Mouse (Mus musculus) cortical plate, adult 2 months (tissue): ENCODE results near the gene Rarres1. TPM values are rescaled to one million over a fixed set of nuclear protein-coding genes. Genes with fewer than 3 reads are reported as not detected.

Experiments
- H3K27ac ChIP-seq: fragments of 200-500 bp; 2 replicates; pipeline ENCODE4 v1.5.1; 2012; ENCODE audit warnings: low read length, control low read depth, inconsistent platforms; ENCODE audit not compliant: insufficient read depth
- H3K4me1 ChIP-seq: fragments of 200-500 bp; 2 replicates; pipeline ENCODE4 v1.6.1; 2011; ENCODE audit warnings: low read length; ENCODE audit not compliant: control insufficient read depth, insufficient read depth
- H3K4me3 ChIP-seq: fragments of 200-500 bp; 2 replicates; pipeline ENCODE4 v1.5.1; 2011; ENCODE audit warnings: mild to moderate bottlenecking, low read length, control low read depth; ENCODE audit not compliant: insufficient read depth
- CTCF ChIP-seq: fragments of 200-500 bp; IDR thresholded peaks from 2 replicates; pipeline ENCODE4 v1.5.1; 2011; ENCODE audit warnings: mild to moderate bottlenecking, control low read depth, low read length; ENCODE audit not compliant: insufficient read depth; ENCODE audit errors: extremely low read depth
- POLR2A ChIP-seq: fragments of 200-500 bp; IDR thresholded peaks from 2 replicates; pipeline ENCODE4 v1.6.1; 2011; ENCODE audit warnings: mild to moderate bottlenecking, low read length, control low read depth; ENCODE audit not compliant: insufficient read depth; ENCODE audit errors: extremely low read depth
- polyA plus RNA-seq: library from polyadenylated mRNA; depleted of rRNA; stranded (reverse); fragments of >200 nt; gene quantifications from 2 replicates; pipeline ENCODE4 v1.2.3, GENCODE M21; 2012

The Rarres1 gene
- polyA plus RNA-seq, 1 experiment: 1.0 TPM

GRCm38 (mm10) chr3:67466576-67466975 lies 48.7 kb downstream of the Rarres1 start:
- Histone ChIP-seq H3K4me1 (peaks cover 3% of the 10 kb centered on the region; the same call in 1 of the 2 replicates), H3K27ac (no peak overlapping the region), H3K4me3 (no peak overlapping the region)
- no peak for TF ChIP-seq POLR2A
- no peak for TF ChIP-seq CTCF

DNA sequence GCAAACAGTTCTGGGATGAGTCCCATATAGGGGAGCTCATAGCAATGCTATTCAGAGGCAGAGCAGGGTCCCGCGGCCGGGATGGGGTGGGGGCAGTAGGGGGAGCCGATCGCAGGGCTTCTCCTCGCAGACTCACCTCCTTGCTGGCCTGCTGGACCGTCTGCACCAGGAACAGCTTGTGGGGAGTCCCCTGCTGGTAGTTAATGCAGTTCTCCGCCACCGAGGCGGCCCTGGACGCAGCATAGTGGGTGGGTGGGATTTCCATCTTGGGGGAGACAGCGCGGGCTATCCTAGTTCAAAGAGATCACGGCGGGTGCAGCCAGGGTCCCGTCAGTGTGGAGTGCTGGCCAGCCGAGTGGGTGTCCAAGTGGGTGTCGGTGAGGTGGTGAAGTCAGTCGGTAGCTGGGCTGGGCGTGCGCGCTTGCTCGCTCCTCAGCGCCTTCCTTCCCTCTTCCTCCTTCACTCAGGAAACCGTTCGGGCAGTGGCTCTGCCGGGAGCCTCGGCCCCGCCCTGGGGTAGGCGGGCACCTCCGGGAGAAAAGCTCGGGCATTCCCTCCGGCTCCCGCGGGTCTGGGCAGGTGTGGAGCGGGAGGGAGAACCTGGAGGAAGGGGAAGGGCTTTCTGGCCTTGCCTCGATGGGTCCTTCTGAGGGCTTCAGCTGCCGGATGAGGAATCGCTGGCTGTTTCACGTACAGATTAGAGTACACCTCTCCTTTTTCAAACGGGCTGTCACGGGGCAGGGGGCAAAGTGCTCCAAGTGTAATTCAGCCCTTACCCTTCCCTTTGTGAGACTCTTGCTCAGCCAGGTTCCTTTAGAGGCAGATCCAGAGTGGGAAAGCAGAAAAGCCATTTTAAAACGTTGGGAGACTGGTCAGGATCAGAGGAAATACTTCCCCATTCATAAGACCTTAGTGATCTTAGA lies 51.6 kb downstream of the Rarres1 start, which contains the start of gene Lxn:
Lxn (minus strand) TSS at position 477 of the 923 bp plus-strand sequence.
- Histone ChIP-seq H3K4me3 (peak within 1 kb of the TSS; percentile 69), H3K27ac (0 out of 2 replicates have a peak within 1 kb of the TSS, but pooled peaks have one; percentile 26)
- TF ChIP-seq POLR2A (peak; percentile 59; the same call in 1 of the 2 replicates), CTCF (no peak)

GRCm38 (mm10) chr3:67463001-67463400 lies 52.3 kb downstream of the Rarres1 start:
- H3K4me3 ChIP-seq: peak overlapping the region; percentile 69
- peaks cover 3% of the 10 kb centered on the region; the same call in 1 of the 2 replicates for H3K4me1 ChIP-seq
- H3K27ac ChIP-seq: 0 out of 2 replicates have a peak overlapping the region, but pooled peaks have one; percentile 26
- TF ChIP-seq POLR2A (no peak), CTCF (no peak)

More for the DNA sequence above, 51.6 kb downstream of the Rarres1 start, which contains the start of gene Lxn:
- peaks cover 3% of the 10 kb centered on the region; the same call in 1 of the 2 replicates for H3K4me1 ChIP-seq

- peak overlapping the region; percentile 69 for H3K4me3 ChIP-seq
- H3K27ac ChIP-seq: 0 out of 2 replicates have a peak overlapping the region, but pooled peaks have one; percentile 43
- H3K4me1 ChIP-seq: peaks cover 3% of the 10 kb centered on the region; the same call in 1 of the 2 replicates
- no peak for TF ChIP-seq CTCF
- no peak for TF ChIP-seq POLR2A
These were observed 52.7 kb downstream of the Rarres1 start for GRCm38 (mm10) chr3:67462578-67462977.

- H3K4me3 ChIP-seq: no peak overlapping the region; the same call in 1 of the 2 replicates
These were observed 53.3 kb downstream of the Rarres1 start for GRCm38 (mm10) chr3:67462015-67462414.

DNA sequence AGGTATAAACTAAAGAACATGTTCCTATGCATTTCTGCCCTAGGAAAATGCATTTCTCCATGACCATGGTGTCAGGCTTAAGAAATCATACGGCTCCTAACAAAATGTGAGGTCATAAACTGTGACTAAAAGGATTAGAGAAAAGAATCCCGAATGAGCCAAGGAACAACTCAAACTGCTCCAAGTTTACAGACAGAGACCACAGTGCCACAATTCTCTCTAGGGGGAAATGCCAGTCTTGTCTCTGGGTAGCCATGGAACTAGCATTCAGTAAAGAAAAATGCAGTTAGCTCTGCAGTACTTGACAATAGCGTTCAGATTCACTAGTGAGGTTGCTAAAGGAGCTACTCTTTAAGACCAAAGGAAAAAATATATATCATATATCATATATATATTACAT lies 55.4 kb downstream of the Rarres1 start:
- H3K27ac ChIP-seq: no peak overlapping the region
- no peak overlapping the region for H3K4me3 ChIP-seq
- peaks cover 3% of the 10 kb centered on the region; the same call in 1 of the 2 replicates for H3K4me1 ChIP-seq
- no peak for TF ChIP-seq CTCF

More at GRCm38 (mm10) chr3:67462015-67462414, 53.3 kb downstream of the Rarres1 start:
- H3K27ac ChIP-seq: no peak overlapping the region
- TF ChIP-seq CTCF (no peak), POLR2A (no peak)
- peaks cover 3% of the 10 kb centered on the region; the same call in 1 of the 2 replicates for H3K4me1 ChIP-seq

DNA sequence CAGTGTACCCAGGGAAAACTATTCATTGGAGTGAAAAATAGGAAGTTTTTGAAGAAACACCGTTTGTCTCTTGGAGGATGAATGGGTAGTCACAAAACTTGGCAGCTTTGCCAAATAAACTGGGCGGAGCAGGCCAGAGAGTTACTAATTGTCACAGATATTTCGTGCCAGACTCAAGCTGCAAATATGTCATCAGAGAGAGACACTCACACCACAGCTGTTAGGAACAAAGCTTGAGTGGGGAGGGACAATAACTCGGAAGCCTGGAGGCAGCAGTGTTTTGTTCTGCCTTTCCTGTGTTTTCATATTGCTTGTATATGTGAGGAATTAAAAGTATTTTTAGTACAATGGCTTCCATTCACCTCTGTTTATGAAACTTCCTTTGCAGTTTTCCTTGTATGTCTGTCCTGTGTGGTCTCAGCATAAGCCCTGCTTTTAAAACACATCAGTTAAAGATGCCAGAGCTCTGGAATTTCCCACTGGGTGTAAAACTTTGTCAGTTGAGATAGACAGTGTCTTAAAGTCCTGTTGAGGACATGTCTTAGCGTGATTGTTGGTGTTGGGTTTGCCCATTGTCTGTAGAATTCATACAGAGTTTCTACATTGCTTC lies 64.6 kb downstream of the Rarres1 start:
- no peak for TF ChIP-seq POLR2A
- TF ChIP-seq CTCF: no peak
- no peak overlapping the region for H3K4me3 ChIP-seq
- H3K27ac ChIP-seq: no peak overlapping the region
- no peaks in the 10 kb centered on the region for H3K4me1 ChIP-seq

DNA sequence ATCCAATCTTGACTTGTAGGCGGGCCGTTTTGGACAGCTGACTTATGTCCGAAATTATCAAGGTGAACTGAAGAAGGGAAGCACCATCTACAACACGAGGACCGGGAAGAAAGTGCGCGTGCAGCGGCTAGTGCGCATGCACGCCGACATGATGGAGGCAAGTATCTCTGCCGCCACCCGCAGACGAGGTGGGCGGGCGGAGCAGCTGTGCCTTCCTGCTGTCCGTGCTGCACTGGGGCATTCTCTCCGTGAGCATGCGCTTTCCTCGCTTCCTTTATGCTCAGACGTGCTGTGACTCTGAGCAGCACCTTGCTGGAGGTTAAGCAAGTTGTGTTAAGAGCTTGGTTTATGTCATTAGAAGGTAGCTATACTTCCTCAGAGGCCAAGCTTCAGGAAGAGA lies 65.7 kb downstream of the Rarres1 start:
- Histone ChIP-seq H3K4me1 (no peaks in the 10 kb centered on the region), H3K4me3 (no peak overlapping the region), H3K27ac (no peak overlapping the region)
- no peak for TF ChIP-seq CTCF
- no peak for TF ChIP-seq POLR2A

GRCm38 (mm10) chr3:67447143-67447542 lies 68.2 kb downstream of the Rarres1 start:
- Histone ChIP-seq H3K27ac (no peak overlapping the region), H3K4me3 (no peak overlapping the region), H3K4me1 (no peaks in the 10 kb centered on the region)
- TF ChIP-seq CTCF (no peak), POLR2A (no peak)
